Mouse (Mus musculus) splenic B cell, adult 2 months (primary cell): Measurements from ENCODE around the gene Relb.
A peak's percentile ranks its signal among the peaks of the same experiment; 100 is the strongest.
"Not testable (repeated sequence)": the region's sequence is repeated elsewhere in the genome, so short reads cannot be mapped to it uniquely, and the experiment has no call there.

Source experiments
- DNase-seq: peaks from one replicate; pipeline ENCODE4 v3.0.0-alpha.2; 2011; ENCODE audit warnings: low read depth, low spot score
- H3K27me3 ChIP-seq: 2 replicates; pipeline ENCODE4 v1.6.1; 2012; ENCODE audit warnings: mild to moderate bottlenecking, low read length, moderate library complexity, mixed read lengths; ENCODE audit not compliant: control insufficient read depth, poor library complexity, insufficient read depth, severe bottlenecking
- H3K36me3 ChIP-seq: 2 replicates; pipeline ENCODE4 v1.6.1; 2012; ENCODE audit warnings: mild to moderate bottlenecking, low read length, moderate library complexity, mixed read lengths; ENCODE audit not compliant: control insufficient read depth, poor library complexity, insufficient read depth, severe bottlenecking

The Relb gene

DNA sequence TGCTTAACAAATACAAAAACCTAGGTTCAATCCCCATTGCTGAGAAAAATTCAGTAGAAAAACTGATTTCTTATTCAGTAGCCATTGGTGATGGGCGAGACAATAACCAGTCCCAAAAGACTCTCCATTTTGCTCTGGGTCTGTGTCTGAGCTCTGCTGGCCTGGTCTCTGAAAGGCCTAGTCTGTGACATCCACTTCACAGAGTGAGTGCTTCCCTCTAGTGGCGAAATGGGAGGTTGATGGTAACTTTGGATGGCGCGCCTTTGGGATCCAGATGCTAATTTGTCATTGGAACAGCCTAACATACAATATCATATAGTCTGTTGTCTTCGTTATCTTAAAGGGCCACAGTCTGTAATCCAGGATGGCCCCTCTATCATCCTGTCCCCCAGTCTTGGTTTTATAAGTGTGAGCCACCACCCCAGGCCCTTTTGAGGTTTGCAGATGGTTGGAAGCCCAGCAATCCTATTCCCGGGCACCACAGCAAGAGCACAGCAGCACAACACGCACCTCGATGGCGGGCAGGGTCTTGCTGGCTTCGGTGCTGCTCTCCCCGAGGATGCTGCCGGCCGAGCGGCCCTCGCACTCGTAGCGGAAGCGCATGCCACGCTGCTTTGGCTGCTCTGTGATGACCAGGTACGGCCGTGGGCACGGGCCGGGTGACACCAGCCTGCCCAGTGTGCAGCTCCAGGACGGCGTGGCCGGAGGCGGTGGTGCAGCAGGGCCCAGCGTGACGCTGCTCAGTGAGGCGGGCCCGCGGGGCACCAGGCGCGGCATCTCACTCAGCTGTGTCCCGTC lies 10.0 kb downstream of the Relb start:
- Histone ChIP-seq H3K27me3 (no peaks in the 10 kb centered on the region; the same call in 1 of the 2 replicates), H3K36me3 (peaks cover 23% of the 10 kb centered on the region)
- DNase-seq, result peak; percentile 85

DNA sequence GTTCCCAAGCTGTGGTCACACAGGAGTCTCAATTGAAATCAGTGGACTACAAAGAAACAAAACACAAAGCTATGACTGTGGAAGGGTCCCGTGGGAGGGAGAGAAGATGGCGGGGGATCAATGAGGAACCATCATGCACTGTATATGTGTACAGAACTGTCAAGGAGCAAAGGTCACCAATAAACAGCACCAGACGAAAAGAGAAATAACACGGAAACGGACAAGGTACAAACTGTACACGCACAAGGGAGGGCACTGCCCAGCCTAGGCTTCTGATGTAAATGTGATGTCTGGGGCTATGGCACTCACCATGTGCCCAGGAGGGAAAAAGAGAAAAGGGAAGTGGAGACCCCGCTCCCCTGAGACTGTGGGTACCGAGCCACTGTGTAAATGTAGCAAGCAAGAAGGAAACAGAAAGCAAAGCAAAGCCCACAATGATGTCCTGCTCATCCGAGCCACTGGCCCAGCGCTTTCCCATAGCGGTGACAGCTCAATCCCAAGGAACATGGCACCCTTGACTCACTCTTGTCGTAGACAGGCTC lies 14.1 kb downstream of the Relb start:
- H3K27me3 ChIP-seq, result no peaks in the 10 kb centered on the region
- H3K36me3 ChIP-seq, result peaks cover 36% of the 10 kb centered on the region
- DNase-seq, result peak; percentile 82

DNA sequence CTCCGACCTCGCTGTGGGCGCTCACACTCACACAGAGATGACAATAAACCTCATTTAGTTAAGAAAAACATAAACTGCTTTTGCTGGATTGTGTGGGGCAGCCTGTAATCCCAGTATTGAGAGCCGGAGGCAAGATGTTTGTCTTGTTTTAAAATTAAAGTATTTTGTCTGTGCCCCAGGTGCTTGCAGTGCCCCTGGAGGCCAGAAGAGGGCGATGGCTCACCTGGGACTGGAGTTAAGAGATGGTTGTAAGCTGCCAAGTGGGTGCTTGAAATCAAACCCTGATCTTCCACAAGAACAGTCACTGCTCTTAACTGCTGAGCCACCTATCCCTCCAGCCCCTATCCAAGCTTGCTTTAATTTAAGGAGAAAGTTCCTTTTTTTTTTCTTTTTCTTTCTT lies 18.3 kb downstream of the Relb start:
- no peak for DNase-seq
- peaks cover 36% of the 10 kb centered on the region for H3K36me3 ChIP-seq
- H3K27me3 ChIP-seq, result no peaks in the 10 kb centered on the region

DNA sequence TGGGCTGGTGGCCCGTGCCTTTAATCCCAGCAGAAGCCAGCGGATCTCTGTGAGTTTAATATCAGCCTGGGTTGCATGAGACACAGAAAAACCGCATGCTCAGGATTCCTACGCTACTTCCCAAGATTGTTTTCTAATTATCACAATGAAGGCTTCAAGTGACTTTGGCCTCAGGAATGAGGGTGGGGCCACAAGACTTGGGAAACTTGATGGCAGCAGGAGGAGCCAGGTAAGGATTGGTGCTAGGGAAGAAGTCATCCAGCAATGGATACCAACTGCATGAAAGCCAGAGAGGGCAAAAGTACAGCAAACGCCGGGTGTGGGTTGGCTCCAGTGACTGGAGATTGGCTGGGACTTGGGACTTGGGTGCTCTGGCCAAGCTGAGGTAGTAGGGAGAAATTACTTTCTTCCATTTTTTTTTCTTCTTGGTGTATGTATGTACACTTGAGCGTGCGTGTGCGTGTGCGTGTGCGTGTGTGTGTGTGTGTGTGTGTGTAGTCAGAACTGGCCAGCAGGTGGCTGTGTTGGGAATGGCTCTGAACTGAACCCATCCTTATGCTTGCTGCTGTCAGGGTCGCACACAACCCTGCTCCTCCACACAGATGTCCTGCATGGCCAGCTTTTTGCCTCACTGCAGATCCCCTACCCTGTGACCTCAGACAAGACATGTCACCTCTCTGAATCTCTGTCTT lies 19.5 kb downstream of the Relb start:
- Histone ChIP-seq H3K27me3 (no peaks in the 10 kb centered on the region), H3K36me3 (peaks cover 32% of the 10 kb centered on the region)
- no peak for DNase-seq

DNA sequence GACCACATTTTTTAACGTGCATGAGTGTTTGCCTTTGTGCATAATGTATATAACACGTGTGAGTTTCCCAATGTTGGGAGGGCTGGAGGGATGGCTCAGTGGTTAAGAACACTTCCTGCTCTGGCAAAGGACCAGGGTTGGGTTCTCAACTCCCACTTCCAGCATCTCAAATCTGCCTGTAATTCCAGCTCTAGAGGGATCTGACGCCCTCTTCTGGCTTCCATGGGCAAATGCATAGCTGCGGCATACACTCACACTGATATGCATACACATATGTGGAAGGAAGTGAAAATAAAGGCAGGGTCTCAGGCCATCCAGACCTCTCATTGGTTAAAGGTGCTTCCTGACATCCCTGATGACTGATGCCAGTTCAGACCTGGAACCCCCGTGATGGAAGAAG lies 21.9 kb downstream of the Relb start:
- no peak for DNase-seq
- peaks cover 22% of the 10 kb centered on the region for H3K36me3 ChIP-seq
- H3K27me3 ChIP-seq, result no peaks in the 10 kb centered on the region

DNA sequence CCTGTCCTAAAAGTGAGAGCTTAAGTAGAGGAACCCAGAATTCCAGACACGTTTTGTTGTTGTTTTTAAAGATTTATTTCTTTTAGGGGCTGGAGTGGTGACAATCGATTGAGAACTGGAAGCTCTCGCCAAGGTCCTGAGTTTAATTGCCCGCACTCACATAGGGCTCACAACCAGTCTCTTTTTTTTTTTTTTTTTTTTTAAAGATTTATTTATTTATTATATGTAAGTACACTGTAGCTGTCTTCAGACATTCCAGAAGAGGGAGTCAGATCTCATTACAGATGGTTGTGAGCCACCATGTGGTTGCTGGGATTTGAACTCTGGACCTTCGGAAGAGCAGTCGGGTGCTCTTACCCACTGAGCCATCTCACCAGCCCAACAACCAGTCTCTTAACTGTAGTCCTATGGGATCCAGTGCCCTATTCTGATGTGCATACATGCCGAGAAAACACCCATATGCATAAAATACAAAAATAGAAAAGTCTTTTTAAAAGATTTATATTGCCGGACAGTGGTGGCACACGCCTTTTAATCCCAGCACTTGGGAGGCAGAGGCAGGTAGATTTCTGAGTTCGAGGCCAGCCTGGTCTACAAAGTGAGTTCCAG lies 24.5 kb downstream of the Relb start:
- H3K36me3 ChIP-seq, result peaks cover 12% of the 10 kb centered on the region
- DNase-seq, H3K27me3 ChIP-seq: not testable (repeated sequence)

DNA sequence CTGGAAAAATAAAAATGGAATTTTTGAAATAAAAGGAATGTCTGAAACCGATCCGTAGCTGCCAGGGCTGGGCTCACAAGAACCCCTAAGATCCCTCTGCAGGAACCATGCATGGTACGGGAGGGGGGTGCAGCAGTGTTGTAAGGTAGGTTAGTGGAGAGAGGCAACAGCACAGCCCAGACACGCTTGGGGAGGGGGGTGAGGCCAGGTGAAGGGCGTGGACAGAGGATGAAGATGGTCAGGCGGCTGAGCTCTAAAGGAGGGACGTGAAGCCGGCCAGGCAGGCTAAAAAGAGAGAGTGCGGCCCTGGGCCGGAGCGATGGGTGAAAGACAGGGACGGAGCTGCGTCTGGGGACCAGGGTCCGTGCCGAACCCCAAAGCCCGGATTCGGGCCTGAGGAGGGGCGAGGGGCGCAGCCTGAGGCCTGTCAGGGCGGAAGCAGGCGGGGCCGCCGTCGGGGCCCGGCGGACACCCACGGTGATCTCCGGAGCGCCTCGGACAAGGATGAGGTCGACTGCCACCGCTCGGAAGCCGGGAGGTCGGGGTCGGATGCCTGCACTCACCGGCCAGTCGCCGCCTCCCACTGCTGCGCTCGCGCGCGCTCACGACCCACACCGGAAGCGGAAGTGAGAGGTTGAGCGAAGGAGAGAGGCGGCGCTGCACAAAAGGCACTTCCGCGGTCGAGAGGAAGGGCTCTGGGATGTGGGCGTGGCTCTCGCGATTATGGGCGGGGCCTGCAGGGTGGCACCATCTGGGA lies 25.2 kb downstream of the Relb start, which contains the start of gene Clasrp:
TSS of gene Clasrp (minus strand) at position 638 of the 757 bp plus-strand sequence.
- H3K36me3 ChIP-seq, result peaks cover 10% of the 10 kb centered on the region
- H3K27me3 ChIP-seq, result no peaks in the 10 kb centered on the region
- DNase-seq, result peak; percentile 96

DNA sequence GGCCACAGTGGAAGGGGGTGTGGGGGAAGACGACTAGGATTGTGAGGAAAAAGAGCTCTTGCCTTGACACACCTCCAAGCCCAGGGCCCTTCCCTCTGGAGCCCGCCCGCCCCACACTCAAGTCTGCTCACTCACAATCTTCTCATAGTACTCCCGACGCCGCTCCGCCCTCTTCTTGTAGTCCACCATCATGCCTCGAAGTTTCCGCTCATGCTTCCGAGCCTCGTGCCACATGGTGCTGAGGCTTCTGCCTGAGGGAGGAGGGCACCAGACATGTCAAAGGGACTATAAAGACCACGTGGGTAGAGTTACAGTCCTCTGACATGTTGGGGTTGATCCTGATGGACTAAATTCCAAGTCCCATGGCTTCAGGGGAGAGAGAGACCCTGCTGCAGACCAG lies 26.2 kb downstream of the Relb start:
- Histone ChIP-seq H3K27me3 (no peaks in the 10 kb centered on the region), H3K36me3 (peaks cover 4% of the 10 kb centered on the region)
- DNase-seq, result no peak

DNA sequence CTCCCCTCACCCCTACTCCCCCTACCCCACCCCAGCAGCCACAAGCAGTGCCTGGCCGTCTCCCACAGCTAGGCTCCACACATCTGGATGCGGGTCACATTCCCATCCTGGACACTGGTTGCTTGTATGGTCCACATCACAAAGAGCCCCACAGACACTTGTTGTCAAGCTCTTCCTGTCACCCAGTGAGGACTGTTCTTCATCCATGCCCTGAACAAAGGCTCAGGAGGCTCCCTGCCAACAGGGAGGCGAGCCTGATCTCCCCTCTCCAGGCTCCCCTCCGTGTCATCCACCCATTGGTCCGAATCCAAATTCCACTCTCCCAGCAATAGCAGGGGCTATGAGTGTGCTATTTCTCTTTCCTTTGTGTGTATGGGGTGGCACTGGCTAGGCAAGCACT lies 28.7 kb downstream of the Relb start:
- Histone ChIP-seq H3K36me3 (peaks cover 6% of the 10 kb centered on the region), H3K27me3 (no peaks in the 10 kb centered on the region)
- DNase-seq, result no peak

DNA sequence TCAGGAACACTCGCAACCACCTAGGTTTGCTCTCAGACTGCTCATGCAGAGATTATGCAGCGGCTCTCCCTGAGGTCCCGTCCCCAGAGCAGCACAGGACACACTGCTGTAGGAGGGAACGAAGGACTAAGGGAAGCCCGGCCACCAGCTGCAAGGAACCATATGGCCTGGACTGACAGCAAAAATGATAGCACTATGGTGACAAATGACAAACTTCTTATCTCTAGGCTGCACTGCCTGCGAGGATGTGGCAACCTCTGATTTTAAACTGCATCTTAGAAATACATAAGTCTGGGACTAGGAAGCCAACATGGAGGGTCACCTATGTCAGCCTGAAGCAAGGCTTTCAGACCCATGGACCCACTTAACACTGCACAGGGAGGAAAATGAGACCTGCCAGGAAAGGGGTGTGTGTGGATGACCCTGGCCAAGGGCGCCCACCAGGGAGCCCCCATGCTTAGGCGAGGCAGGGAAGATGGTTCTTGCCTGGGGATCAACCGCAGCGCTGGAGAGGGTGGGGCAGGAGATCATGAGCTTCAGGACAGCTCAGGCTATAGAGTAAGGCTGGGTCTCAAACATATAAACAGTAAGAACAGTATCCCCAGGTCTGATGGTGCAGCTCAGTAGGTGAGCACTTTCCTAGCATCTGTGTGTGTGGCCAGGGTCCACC lies 36.0 kb downstream of the Relb start:
- no peak for DNase-seq
- peaks cover 5% of the 10 kb centered on the region; the same call in 1 of the 2 replicates for H3K36me3 ChIP-seq
- H3K27me3 ChIP-seq, result no peaks in the 10 kb centered on the region

DNA sequence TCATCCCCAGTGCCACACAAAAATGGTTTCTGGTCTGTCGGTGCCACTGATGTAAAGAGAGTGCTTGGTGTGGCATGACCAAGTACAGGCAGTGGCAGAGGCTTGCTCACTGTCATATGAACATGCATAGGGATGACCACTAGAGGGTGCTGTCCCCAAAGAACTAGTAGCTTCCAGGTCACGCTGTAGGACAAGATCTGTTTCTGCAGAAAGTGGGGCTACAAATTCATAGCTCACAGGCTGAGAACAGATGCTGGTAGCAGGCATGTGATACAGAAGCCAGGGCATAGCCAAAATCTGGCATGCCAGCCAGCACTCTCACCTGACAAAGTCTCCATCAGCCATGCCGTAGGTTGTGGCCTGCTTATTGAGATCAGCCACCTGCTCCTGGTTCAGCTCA lies 39.3 kb downstream of the Relb start:
- no peaks in the 10 kb centered on the region for H3K27me3 ChIP-seq
- peak; percentile 91 for DNase-seq
- H3K36me3 ChIP-seq, result peaks cover 5% of the 10 kb centered on the region; the same call in 1 of the 2 replicates

DNA sequence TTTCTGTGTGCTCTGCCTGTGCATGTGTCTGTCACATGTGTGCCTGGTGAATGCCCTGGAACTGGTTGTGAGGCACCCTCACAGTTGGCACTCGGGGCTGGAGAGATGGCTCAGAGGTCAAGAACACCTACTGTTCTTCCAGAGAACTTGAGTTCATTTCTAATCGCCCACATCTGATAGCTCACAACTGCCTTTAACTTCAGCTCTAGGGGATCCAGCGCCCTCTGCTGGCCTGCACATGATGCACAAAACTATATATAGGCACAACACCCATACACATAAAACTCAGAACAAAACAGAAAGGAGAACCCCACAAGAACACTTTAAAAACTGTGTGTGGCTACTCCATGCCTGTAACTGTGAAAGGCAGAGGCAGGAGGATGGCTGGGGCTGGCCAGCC lies 40.0 kb downstream of the Relb start:
- peaks cover 9% of the 10 kb centered on the region; the same call in 1 of the 2 replicates for H3K36me3 ChIP-seq
- peak; percentile 78 for DNase-seq
- no peaks in the 10 kb centered on the region for H3K27me3 ChIP-seq

DNA sequence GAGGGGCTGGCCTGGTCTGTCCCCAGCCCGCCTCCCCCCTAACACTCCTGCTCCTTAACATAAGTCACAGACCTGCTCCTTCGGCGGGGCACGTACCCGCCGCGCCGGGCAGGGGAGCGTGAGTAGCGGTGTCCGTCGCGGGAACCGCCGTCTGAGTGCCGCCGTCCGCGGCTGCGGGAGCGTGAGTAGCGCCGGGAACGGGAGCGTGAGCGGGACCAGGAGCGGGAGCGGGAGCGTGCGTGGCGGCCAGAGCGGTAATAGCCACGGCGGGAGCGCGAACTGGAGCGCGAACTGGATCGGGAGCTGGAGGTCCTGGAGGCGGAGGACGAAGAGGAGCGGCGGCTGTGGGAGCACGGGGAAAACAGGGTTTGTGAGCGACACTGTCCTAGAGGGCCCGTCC lies 43.0 kb downstream of the Relb start:
- no peak for DNase-seq
- H3K36me3 ChIP-seq, result peaks cover 9% of the 10 kb centered on the region; the same call in 1 of the 2 replicates
- H3K27me3 ChIP-seq, result no peaks in the 10 kb centered on the region

DNA sequence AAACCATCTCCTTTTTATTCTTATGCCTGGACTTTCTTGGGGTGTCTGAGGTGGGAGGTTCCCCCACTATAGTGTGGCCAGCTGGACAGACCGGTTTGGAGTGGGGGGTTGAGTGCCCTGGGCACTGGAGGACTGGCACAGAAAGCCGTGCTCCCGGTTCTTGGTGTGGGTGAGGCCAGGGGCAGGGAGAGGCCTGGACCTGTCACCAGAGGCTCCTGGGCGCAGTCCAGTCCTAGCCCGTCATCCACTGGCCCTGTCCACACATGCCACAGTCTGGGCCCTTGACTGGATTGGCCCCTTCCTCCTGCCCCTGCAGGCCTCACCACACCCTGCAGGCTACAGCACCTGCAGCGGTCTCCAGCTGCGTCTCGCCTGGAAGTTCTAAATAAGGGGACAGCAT lies 48.6 kb downstream of the Relb start:
- DNase-seq, result no peak
- H3K27me3 ChIP-seq, result no peaks in the 10 kb centered on the region

More for the DNA sequence above, 48.6 kb downstream of the Relb start:
- peaks cover 6% of the 10 kb centered on the region; the same call in 1 of the 2 replicates for H3K36me3 ChIP-seq
